Mouse (Mus musculus): ENCODE measurements around the gene Ostm1. TPM values are rescaled to one million over a fixed set of nuclear protein-coding genes. Genes with fewer than 3 reads are reported as not detected.

The Ostm1 gene
- polyA plus RNA-seq, 1 experiment from 2014 or later, result 12.1 TPM

GRCm38 (mm10) chr10:42591993-42592686, 8.5 kb downstream of the Ostm1 start:
- TF ChIP-seq CTCF (IDR thresholded peaks at IDR 0.05; ENCODE audit: low read depth), result no peak
- no peak for TF ChIP-seq EP300 (IDR thresholded peaks at IDR 0.05; ENCODE audit: low read depth)
- H3K9ac ChIP-seq (replicated peaks), result no peak overlapping the region
- ATAC-seq (no peak), DNase-seq (no peak)
- no peaks in the 10 kb centered on the region for H3K9me3 ChIP-seq (ENCODE audit: low read length)
- no peak overlapping the region for H3K27ac ChIP-seq (ENCODE audit: low read depth)
- peak overlapping the region; percentile 56 for H3K4me2 ChIP-seq (ENCODE audit: low read depth, low read length)
- no peaks in the 10 kb centered on the region for H3K4me1 ChIP-seq (ENCODE audit: insufficient read depth)
- WGBS (ENCODE audit: insufficient replicate concordance), result 2% methylated on average over 25 of the region's 25 CpGs
- peak overlapping the region; percentile 41 for H3K4me3 ChIP-seq (ENCODE audit: low read depth, low read length)
- peaks cover 93% of the 10 kb centered on the region for H3K27me3 ChIP-seq (ENCODE audit: insufficient read depth, low read length)
- no peaks in the 10 kb centered on the region for H3K36me3 ChIP-seq (replicated peaks; ENCODE audit: insufficient read depth, low read length)

GRCm38 (mm10) chr10:42593201-42593600, 9.6 kb downstream of the Ostm1 start:
- H3K9me3 ChIP-seq (ENCODE audit: low read length), result no peaks in the 10 kb centered on the region
- no peaks in the 10 kb centered on the region for H3K36me3 ChIP-seq (replicated peaks; ENCODE audit: insufficient read depth, low read length)
- H3K4me2 ChIP-seq (ENCODE audit: low read depth, low read length), result no peak overlapping the region
- TF ChIP-seq CTCF (IDR thresholded peaks at IDR 0.05; ENCODE audit: low read depth), result no peak
- no peak for TF ChIP-seq EP300 (IDR thresholded peaks at IDR 0.05; ENCODE audit: low read depth)
- H3K27me3 ChIP-seq (ENCODE audit: insufficient read depth, low read length), result peaks cover 85% of the 10 kb centered on the region
- ATAC-seq, result no peak
- 18% methylated on average over 7 of the region's 7 CpGs for WGBS (ENCODE audit: insufficient replicate concordance)
- no peak overlapping the region for H3K4me3 ChIP-seq (ENCODE audit: low read depth, low read length)
- no peaks in the 10 kb centered on the region for H3K4me1 ChIP-seq (ENCODE audit: insufficient read depth)
- no peak overlapping the region for H3K27ac ChIP-seq (ENCODE audit: low read depth)
- no peak for DNase-seq
- H3K9ac ChIP-seq (replicated peaks), result no peak overlapping the region

- Histone ChIP-seq H3K4me2 (ENCODE audit: low read depth, low read length) (no peak overlapping the region), H3K9me3 (ENCODE audit: low read length) (no peaks in the 10 kb centered on the region), H3K9ac (replicated peaks) (no peak overlapping the region), H3K36me3 (replicated peaks; ENCODE audit: insufficient read depth, low read length) (no peaks in the 10 kb centered on the region), H3K27me3 (ENCODE audit: insufficient read depth, low read length) (peaks cover 36% of the 10 kb centered on the region), H3K27ac (ENCODE audit: low read depth) (no peak overlapping the region), H3K4me1 (ENCODE audit: insufficient read depth) (no peaks in the 10 kb centered on the region), H3K4me3 (ENCODE audit: low read depth, low read length) (no peak overlapping the region)
- TF ChIP-seq CTCF (IDR thresholded peaks at IDR 0.05; ENCODE audit: low read depth) (no peak), EP300 (IDR thresholded peaks at IDR 0.05; ENCODE audit: low read depth) (no peak)
- DNase-seq (no peak), ATAC-seq (no peak)
- 75% methylated on average over 8 of the region's 8 CpGs for WGBS (ENCODE audit: insufficient replicate concordance)
These were observed 15.0 kb downstream of the Ostm1 start for GRCm38 (mm10) chr10:42598615-42599014.

- Histone ChIP-seq H3K9me3 (ENCODE audit: low read length) (peaks cover 4% of the 10 kb centered on the region; the same call in 1 of the 2 replicates), H3K27me3 (ENCODE audit: insufficient read depth, low read length) (0 out of 2 replicates have a peak, but pooled peaks cover 11% of the 10 kb centered on the region), H3K9ac (replicated peaks) (no peak overlapping the region), H3K36me3 (replicated peaks; ENCODE audit: insufficient read depth, low read length) (no peaks in the 10 kb centered on the region), H3K27ac (ENCODE audit: low read depth) (no peak overlapping the region), H3K4me2 (ENCODE audit: low read depth, low read length) (no peak overlapping the region), H3K4me1 (ENCODE audit: insufficient read depth) (no peaks in the 10 kb centered on the region), H3K4me3 (ENCODE audit: low read depth, low read length) (no peak overlapping the region)
- no peak for ATAC-seq
- peak; percentile 62 for DNase-seq
- TF ChIP-seq EP300 (IDR thresholded peaks at IDR 0.05; ENCODE audit: low read depth) (no peak), CTCF (IDR thresholded peaks at IDR 0.05; ENCODE audit: low read depth) (peak; percentile 74)
- 27% methylated on average over 10 of the region's 10 CpGs for WGBS (ENCODE audit: insufficient replicate concordance)
These were observed 17.9 kb downstream of the Ostm1 start for GRCm38 (mm10) chr10:42601556-42601955.

- no peaks in the 10 kb centered on the region for H3K36me3 ChIP-seq (replicated peaks; ENCODE audit: insufficient read depth, low read length)
- DNase-seq (peak; percentile 56), ATAC-seq (no peak)
- H3K27ac ChIP-seq (ENCODE audit: low read depth), result no peak overlapping the region
- 0 out of 2 replicates have a peak, but pooled peaks cover 13% of the 10 kb centered on the region for H3K27me3 ChIP-seq (ENCODE audit: insufficient read depth, low read length)
- no peaks in the 10 kb centered on the region for H3K4me1 ChIP-seq (ENCODE audit: insufficient read depth)
- no peak overlapping the region for H3K9ac ChIP-seq (replicated peaks)
- TF ChIP-seq CTCF (IDR thresholded peaks at IDR 0.05; ENCODE audit: low read depth), result peak; percentile 77
- TF ChIP-seq EP300 (IDR thresholded peaks at IDR 0.05; ENCODE audit: low read depth), result no peak
- H3K9me3 ChIP-seq (ENCODE audit: low read length), result peaks cover 6% of the 10 kb centered on the region
- no peak overlapping the region for H3K4me3 ChIP-seq (ENCODE audit: low read depth, low read length)
- 63% methylated on average over 2 of the region's 2 CpGs for WGBS (ENCODE audit: insufficient replicate concordance)
- no peak overlapping the region for H3K4me2 ChIP-seq (ENCODE audit: low read depth, low read length)
These were observed 21.3 kb downstream of the Ostm1 start for GRCm38 (mm10) chr10:42604874-42605273.

GRCm38 (mm10) chr10:42606757-42607156, 23.1 kb downstream of the Ostm1 start:
- Histone ChIP-seq H3K4me1 (ENCODE audit: insufficient read depth) (no peaks in the 10 kb centered on the region), H3K9ac (replicated peaks) (no peak overlapping the region), H3K27me3 (ENCODE audit: insufficient read depth, low read length) (peaks cover 26% of the 10 kb centered on the region), H3K27ac (ENCODE audit: low read depth) (no peak overlapping the region), H3K9me3 (ENCODE audit: low read length) (peaks cover 6% of the 10 kb centered on the region), H3K4me2 (ENCODE audit: low read depth, low read length) (no peak overlapping the region), H3K36me3 (replicated peaks; ENCODE audit: insufficient read depth, low read length) (no peaks in the 10 kb centered on the region), H3K4me3 (ENCODE audit: low read depth, low read length) (no peak overlapping the region)
- TF ChIP-seq EP300 (IDR thresholded peaks at IDR 0.05; ENCODE audit: low read depth) (no peak), CTCF (IDR thresholded peaks at IDR 0.05; ENCODE audit: low read depth) (no peak)
- 66% methylated on average over 4 of the region's 4 CpGs for WGBS (ENCODE audit: insufficient replicate concordance)
- DNase-seq (no peak), ATAC-seq (no peak)
